Mouse (Mus musculus): ENCODE measurements at regions not wholly inside any gene's neighbourhood (a gene's known extent, or its start where the extent isn't known, plus 50 kb on each side); places are given as distances from the start of the nearest gene placed in this dataset.
"Not testable (repeated sequence)": the region's sequence is repeated elsewhere in the genome, so short reads cannot be mapped to it uniquely, and the experiment has no call there.

GRCm38 (mm10) chr8:26600127-26600526 is 377.0 kb upstream of the Zfp703 start:
- DNase-seq (ENCODE audit: low spot score in 2 of 2): no peak

GRCm38 (mm10) chr8:26608001-26608400 is 369.1 kb upstream of the Zfp703 start:
- no peak for DNase-seq (ENCODE audit: low spot score in 2 of 2)

GRCm38 (mm10) chr8:26608588-26608987 is 368.5 kb upstream of the Zfp703 start:
- DNase-seq (ENCODE audit: low spot score in 2 of 2): no peak

- no peak for DNase-seq (ENCODE audit: low spot score in 2 of 2)
Measured at GRCm38 (mm10) chr8:26612153-26612552, 365.0 kb upstream of the Zfp703 start.

GRCm38 (mm10) chr8:26622311-26623052 is 354.6 kb upstream of the Zfp703 start:
- DNase-seq (ENCODE audit: low spot score in 2 of 2): no peak

GRCm38 (mm10) chr8:26626186-26626585 is 350.9 kb upstream of the Zfp703 start:
- no peak for DNase-seq (ENCODE audit: low spot score in 2 of 2)

GRCm38 (mm10) chr8:26626651-26627077 is 350.5 kb upstream of the Zfp703 start:
- DNase-seq (ENCODE audit: low spot score in 2 of 2): no peak

- DNase-seq (ENCODE audit: low spot score in 2 of 2): no peak
Measured at GRCm38 (mm10) chr8:26627191-26627891, 349.8 kb upstream of the Zfp703 start.

- DNase-seq (ENCODE audit: low spot score in 2 of 2): no peak
Measured at GRCm38 (mm10) chr8:26630544-26630943, 346.6 kb upstream of the Zfp703 start.

- DNase-seq (ENCODE audit: low spot score in 2 of 2): no peak
Measured at GRCm38 (mm10) chr8:26635701-26636100, 341.4 kb upstream of the Zfp703 start.

- not testable (repeated sequence) for DNase-seq (ENCODE audit: low spot score in 2 of 2)
Measured at GRCm38 (mm10) chr8:26645375-26645774, 331.8 kb upstream of the Zfp703 start.

GRCm38 (mm10) chr8:26650287-26650686 is 326.8 kb upstream of the Zfp703 start:
- DNase-seq (ENCODE audit: low spot score in 2 of 2): no peak

- DNase-seq (ENCODE audit: low spot score in 2 of 2): no peak
Measured at GRCm38 (mm10) chr8:26655897-26656296, 321.2 kb upstream of the Zfp703 start.

GRCm38 (mm10) chr8:26656310-26657075 is 320.6 kb upstream of the Zfp703 start:
- DNase-seq (ENCODE audit: low spot score in 2 of 2): no peak

GRCm38 (mm10) chr8:26659381-26659780 is 317.7 kb upstream of the Zfp703 start:
- peak in 1 of 2 experiments; percentile 49 for DNase-seq (ENCODE audit: low spot score in 2 of 2)

- no peak for DNase-seq (ENCODE audit: low spot score in 2 of 2)
Measured at GRCm38 (mm10) chr8:26669541-26669940, 307.6 kb upstream of the Zfp703 start.

- no peak for DNase-seq (ENCODE audit: low spot score in 2 of 2)
Measured at GRCm38 (mm10) chr8:26672486-26673395, 304.4 kb upstream of the Zfp703 start.

- DNase-seq (ENCODE audit: low spot score in 2 of 2): no peak
Measured at GRCm38 (mm10) chr8:26677584-26678138, 299.5 kb upstream of the Zfp703 start.

- no peak for DNase-seq (ENCODE audit: low spot score in 2 of 2)
Measured at GRCm38 (mm10) chr8:26680891-26681381, 296.2 kb upstream of the Zfp703 start.

GRCm38 (mm10) chr8:26687146-26687545 is 290.0 kb upstream of the Zfp703 start:
- DNase-seq (ENCODE audit: low spot score in 2 of 2): no peak

- DNase-seq (ENCODE audit: low spot score in 2 of 2): no peak
Measured at GRCm38 (mm10) chr8:26688035-26688434, 289.1 kb upstream of the Zfp703 start.

Measured in spleen, postnatal 10 days (tissue).